Mouse (Mus musculus) CH12.LX (cell line): Measurements from ENCODE around the gene Tmem239. TPM values are rescaled to one million over a fixed set of nuclear protein-coding genes. Genes with fewer than 3 reads are reported as not detected.

Experiments used
- DNase-seq: peaks from one replicate; pipeline ENCODE4 v3.0.0-alpha.2; 2013; ENCODE audit errors: extremely low read depth
- H3K27ac ChIP-seq: 2 replicates; pipeline ENCODE4 v1.5.1; 2012; ENCODE audit warnings: low read depth, mild to moderate bottlenecking, control low read depth, moderate library complexity; ENCODE audit not compliant: insufficient read depth
- H3K27me3 ChIP-seq: replicated peaks from 2 replicates; pipeline ENCODE3; 2012; ENCODE audit warnings: inconsistent platforms
- H3K36me3 ChIP-seq, 2 experiments: replicated peaks in 1 of 2; 2 replicates each; pipeline versions ENCODE3 to v1.6.1; 2012; ENCODE audit warnings: inconsistent platforms in 1 of 2, low read length in 1 of 2, mild to moderate bottlenecking in 1 of 2, mixed read lengths in 1 of 2, moderate library complexity in 1 of 2; ENCODE audit not compliant: control insufficient read depth in 1 of 2, insufficient read depth in 1 of 2
- H3K4me1 ChIP-seq, 2 experiments: 2 replicates each; pipeline ENCODE4 v1.6.1; 2012; ENCODE audit warnings: inconsistent platforms in 1 of 2, moderate library complexity in 1 of 2; ENCODE audit not compliant: insufficient read depth in 2 of 2, control insufficient read depth in 1 of 2
- H3K4me2 ChIP-seq: 2 replicates; pipeline ENCODE4 v1.6.1; 2012; ENCODE audit warnings: low read depth, mild to moderate bottlenecking, control low read depth; ENCODE audit not compliant: poor library complexity, insufficient read depth, severe bottlenecking
- H3K4me3 ChIP-seq, 3 experiments: fragments of 150-350 bp in 1 of 3; sonication (generic) in 1 of 3; replicated peaks in 1 of 3; 2 replicates each; pipeline versions ENCODE3 to v1.5.1; 2011 to 2012; ENCODE audit warnings: low read depth in 2 of 3, low read length in 2 of 3, mild to moderate bottlenecking in 2 of 3, moderate library complexity in 2 of 3, control low read depth in 1 of 3, improper control_type of control experiment in 1 of 3, inconsistent platforms in 1 of 3, mixed read lengths in 1 of 3; ENCODE audit not compliant: poor library complexity in 1 of 3
- H3K79me2 ChIP-seq: replicated peaks from 2 replicates; pipeline ENCODE4 v1.6.1; 2012; ENCODE audit warnings: mild to moderate bottlenecking, moderate library complexity; ENCODE audit not compliant: control insufficient read depth, poor library complexity, insufficient read depth, severe bottlenecking; ENCODE audit errors: extremely low read depth
- H3K9ac ChIP-seq: 2 replicates; pipeline ENCODE4 v1.6.1; 2012; ENCODE audit warnings: low read depth, mild to moderate bottlenecking, control low read depth, moderate library complexity; ENCODE audit not compliant: insufficient read depth
- H3K9me3 ChIP-seq: replicated peaks from 2 replicates; pipeline ENCODE3; 2012; ENCODE audit warnings: low read length, inconsistent platforms, mixed read lengths
- CHD1 ChIP-seq: IDR thresholded peaks from 2 replicates; pipeline ENCODE4 v1.6.1; 2012; ENCODE audit warnings: low read depth, low read length, improper control_type of control experiment, inconsistent platforms
- E2F4 ChIP-seq: IDR thresholded peaks from 2 replicates; pipeline ENCODE4 v1.6.1; 2011; ENCODE audit warnings: low read depth, low read length, improper control_type of control experiment; ENCODE audit not compliant: insufficient replicate concordance
- ELF1 ChIP-seq: IDR thresholded peaks from 2 replicates; pipeline ENCODE4 v1.6.1; 2014; ENCODE audit warnings: low read depth, mild to moderate bottlenecking, inconsistent platforms, low read length, improper control_type of control experiment
- EP300 ChIP-seq: IDR thresholded peaks from 2 replicates; pipeline ENCODE4 v1.6.1; 2011; ENCODE audit warnings: low read length, improper control_type of control experiment
- HCFC1 ChIP-seq: IDR thresholded peaks from 2 replicates; pipeline ENCODE4 v1.6.1; 2012; ENCODE audit warnings: low read depth, mild to moderate bottlenecking, inconsistent platforms, low read length, improper control_type of control experiment
- JUND ChIP-seq: conservative IDR thresholded peaks from 2 replicates; pipeline ENCODE4 v1.6.1; 2011; ENCODE audit warnings: low read depth, low read length, improper control_type of control experiment
- MAX ChIP-seq: IDR thresholded peaks from 2 replicates; pipeline ENCODE4 v1.6.1; 2011; ENCODE audit warnings: low read length, improper control_type of control experiment
- MAZ ChIP-seq: IDR thresholded peaks from 2 replicates; pipeline ENCODE4 v1.6.1; 2012; ENCODE audit warnings: low read depth, mild to moderate bottlenecking, inconsistent platforms, low read length, improper control_type of control experiment, moderate library complexity
- MEF2A ChIP-seq: IDR thresholded peaks from 2 replicates; pipeline ENCODE4 v1.6.1; 2014; ENCODE audit warnings: low read depth, mild to moderate bottlenecking, inconsistent platforms, low read length, improper control_type of control experiment, borderline replicate concordance
- MYC ChIP-seq: IDR thresholded peaks from 2 replicates; pipeline ENCODE4 v1.6.1; 2011; ENCODE audit warnings: low read depth, mild to moderate bottlenecking, improper control_type of control experiment, low read length
- NELFE ChIP-seq: IDR thresholded peaks from 2 replicates; pipeline ENCODE4 v1.6.1; 2011; ENCODE audit warnings: low read depth, low read length, improper control_type of control experiment
- NRF1 ChIP-seq: IDR thresholded peaks from 2 replicates; pipeline ENCODE4 v1.6.1; 2014; ENCODE audit warnings: low read depth, mild to moderate bottlenecking, inconsistent platforms, low read length, improper control_type of control experiment, moderate library complexity
- POLR2A ChIP-seq: IDR thresholded peaks from 2 replicates; pipeline ENCODE4 v1.6.1; 2011; ENCODE audit warnings: low read depth, mild to moderate bottlenecking, improper control_type of control experiment, low read length
- POLR2AphosphoS2 ChIP-seq: IDR thresholded peaks from 2 replicates; pipeline ENCODE4 v1.6.1; 2011; ENCODE audit warnings: low read depth, low read length, improper control_type of control experiment
- RAD21 ChIP-seq: IDR thresholded peaks from 2 replicates; pipeline ENCODE4 v1.6.1; 2011; ENCODE audit warnings: low read depth, mild to moderate bottlenecking, low read length, improper control_type of control experiment, moderate library complexity
- TBP ChIP-seq: conservative IDR thresholded peaks from 2 replicates; pipeline ENCODE4 v1.6.1; 2011; ENCODE audit warnings: low read depth, low read length, improper control_type of control experiment
- TCF12 ChIP-seq: IDR thresholded peaks from 2 replicates; pipeline ENCODE4 v1.6.1; 2014; ENCODE audit warnings: low read depth, mild to moderate bottlenecking, inconsistent platforms, low read length, improper control_type of control experiment
- UBTF ChIP-seq: IDR thresholded peaks from 2 replicates; pipeline ENCODE4 v1.6.1; 2012; ENCODE audit warnings: low read depth, mild to moderate bottlenecking, inconsistent platforms, low read length, improper control_type of control experiment, moderate library complexity
- ZMIZ1 ChIP-seq: IDR thresholded peaks from 2 replicates; pipeline ENCODE4 v1.6.1; 2012; ENCODE audit warnings: low read depth, mild to moderate bottlenecking, inconsistent platforms, low read length, improper control_type of control experiment
- ZNF384 ChIP-seq: IDR thresholded peaks from 2 replicates; pipeline ENCODE4 v1.6.1; 2012; ENCODE audit warnings: low read depth, low read length, improper control_type of control experiment, inconsistent platforms
- dilution Hi-C: fragments of 300-500 bp; cut with MboI; formaldehyde crosslinking; loops from 2 replicates; pipeline ENCODE4 v1.14.3; 2020; ENCODE audit warnings: low sequenced_read_pairs; ENCODE audit not compliant: extremely low pct_unique_long_range_greater_than_20kb, extremely low pct_ligation_motif_present
- in situ Hi-C: fragments of 300-500 bp; cut with MboI; formaldehyde crosslinking; loops from 3 replicates; pipeline ENCODE4 v1.14.3; 2019; ENCODE audit warnings: low sequenced_read_pairs, low pct_ligation_motif_present, low pct_unique_long_range_greater_than_20kb, mixed read lengths
- polyA plus RNA-seq: library from polyadenylated mRNA; unstranded; fragments of >175 nt; gene quantifications from 2 replicates; pipeline ENCODE4 v1.2.1, GENCODE M21; 2012; ENCODE audit warnings: low read depth; ENCODE audit not compliant: insufficient read length
- total RNA-seq, 2 experiments: library from RNA; depleted of rRNA; stranded (reverse); fragments of 300-350 nt in 1 of 2; fragments of >200 nt in 1 of 2; gene quantifications; 2 replicates each; pipeline ENCODE4 v1.2.3; 2012 to 2014

The Tmem239 gene
- total and polyA plus RNA-seq, 3 experiments: not detected

- H3K9ac ChIP-seq: no peak overlapping the region
- H3K4me3 ChIP-seq: no peak overlapping the region
- dilution Hi-C loops (no loop called here), in situ Hi-C loops (no loop called here)
- no peaks in the 10 kb centered on the region for H3K27me3 ChIP-seq
- no peak overlapping the region for H3K27ac ChIP-seq
- no peak overlapping the region for H3K4me2 ChIP-seq
- no peak for TF ChIP-seq E2F4
- TF ChIP-seq POLR2A: no peak
- TF ChIP-seq MAZ: no peak
- no peak for TF ChIP-seq UBTF
- H3K9me3 ChIP-seq: no peaks in the 10 kb centered on the region
- peaks cover 0 to 32% of the 10 kb centered on the region in 2 experiments; a peak in 2 of 4 replicates for H3K4me1 ChIP-seq
- H3K36me3 ChIP-seq: peaks cover 0 to 8% of the 10 kb centered on the region in 2 experiments
- H3K79me2 ChIP-seq: peaks cover 20% of the 10 kb centered on the region
- no peak for DNase-seq
Measured at GRCm38 (mm10) chr2:130452266-130452665, 46.0 kb downstream of the Tmem239 start.

DNA sequence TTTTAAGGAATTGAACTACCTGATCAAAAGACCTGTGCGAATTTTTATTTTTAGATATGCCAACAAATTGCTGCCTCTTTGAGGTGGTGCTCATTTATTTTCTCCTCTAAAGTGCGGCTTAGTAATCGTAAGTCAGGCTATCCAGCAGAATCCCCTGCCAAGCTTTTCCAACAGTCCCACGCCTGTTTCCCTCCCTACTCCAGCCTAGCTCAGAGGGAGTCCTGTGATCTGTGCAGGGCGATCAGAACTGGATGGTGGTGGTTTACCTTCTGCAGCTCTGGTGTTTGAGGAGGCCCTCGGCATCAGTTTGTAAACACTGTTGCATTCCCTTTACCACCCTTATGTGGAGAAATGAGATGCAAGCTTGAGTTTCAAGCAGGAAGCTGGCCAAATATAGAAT, 47.1 kb downstream of the Tmem239 start:
- Histone ChIP-seq H3K4me2 (no peak overlapping the region), H3K79me2 (peaks cover 24% of the 10 kb centered on the region), H3K27me3 (no peaks in the 10 kb centered on the region), H3K4me1 (peaks cover 0 to 32% of the 10 kb centered on the region in 2 experiments; a peak in 2 of 4 replicates), H3K27ac (no peak overlapping the region), H3K9me3 (no peaks in the 10 kb centered on the region), H3K4me3 (no peak overlapping the region), H3K9ac (no peak overlapping the region), H3K36me3 (peaks cover 0 to 14% of the 10 kb centered on the region in 2 experiments)
- dilution Hi-C loops: no loop called here
- in situ Hi-C loops: no loop called here
- no peak for DNase-seq
- TF ChIP-seq POLR2AphosphoS2 (no peak), UBTF (no peak), TCF12 (no peak), CHD1 (no peak)

- Histone ChIP-seq H3K4me3 (no peak overlapping the region), H3K79me2 (peaks cover 24% of the 10 kb centered on the region), H3K4me1 (peaks cover 0 to 24% of the 10 kb centered on the region in 2 experiments; a peak in 2 of 4 replicates), H3K36me3 (peaks cover 0 to 24% of the 10 kb centered on the region in 2 experiments), H3K9me3 (no peaks in the 10 kb centered on the region), H3K4me2 (no peak overlapping the region), H3K9ac (no peak overlapping the region), H3K27me3 (no peaks in the 10 kb centered on the region), H3K27ac (no peak overlapping the region)
- no peak for DNase-seq
- in situ Hi-C loops (no loop called here), dilution Hi-C loops (no loop called here)
- TF ChIP-seq ZMIZ1 (no peak), JUND (no peak), MAX (no peak), MYC (no peak), MEF2A (no peak), TCF12 (no peak), ELF1 (no peak), EP300 (no peak), TBP (no peak), NELFE (no peak), POLR2A (no peak), POLR2AphosphoS2 (no peak), UBTF (no peak), ZNF384 (no peak), NRF1 (no peak), RAD21 (no peak), MAZ (no peak), E2F4 (no peak), HCFC1 (no peak)
Measured at GRCm38 (mm10) chr2:130454748-130455370, 48.6 kb downstream of the Tmem239 start.
